Mouse (Mus musculus): ENCODE data around the gene Slc48a1.

Gene Slc48a1

DNA sequence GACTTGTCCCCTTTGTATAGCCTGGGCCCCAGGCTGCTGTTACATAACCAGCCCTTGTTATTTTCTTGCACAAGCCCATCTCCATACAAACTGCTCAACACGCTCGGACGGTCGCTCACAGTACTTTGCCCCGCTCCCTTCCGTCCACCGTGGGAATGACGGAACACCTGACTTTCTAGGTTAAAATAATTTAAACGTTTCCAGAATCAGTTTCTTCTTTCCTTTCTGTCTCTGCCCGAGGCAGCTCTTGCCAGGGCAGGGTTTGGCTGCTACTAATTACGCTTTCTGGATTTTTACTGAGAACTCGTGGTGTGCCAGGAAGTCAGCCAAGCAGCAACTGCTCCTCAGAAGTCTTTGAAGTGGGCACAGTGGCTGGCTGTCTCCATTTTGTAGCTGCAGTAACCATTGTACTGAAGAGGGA is 2.3 kb downstream of the Slc48a1 start:
- CTCF ChIA-PET = interaction anchor here (1.2 kb wide), 1 partner anchor 60 kb away, joined by 4 read pairs; no protein-coding TSS in a partner anchor

- CTCF ChIA-PET = no interaction called here
These were observed 3.8 kb downstream of the Slc48a1 start for GRCm38 (mm10) chr15:97781961-97782748.

DNA sequence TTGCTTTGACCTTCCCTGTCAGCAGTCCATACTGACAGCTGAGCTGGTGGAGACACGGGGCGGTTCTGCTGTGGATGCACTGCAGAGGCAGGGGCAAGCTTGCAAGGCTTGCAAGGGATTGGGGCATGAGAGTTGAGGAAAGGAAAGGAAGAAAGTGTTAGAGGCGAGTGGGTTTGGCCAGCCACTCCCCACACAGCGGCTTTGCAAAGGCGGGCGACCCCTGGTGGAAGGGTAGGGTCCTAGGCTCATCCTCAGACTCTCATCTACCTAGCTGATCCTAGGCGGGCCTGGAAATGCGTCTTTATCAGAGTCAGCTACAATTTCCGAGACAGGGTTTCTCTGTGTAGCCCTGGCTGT is 4.4 kb downstream of the Slc48a1 start:
- CTCF ChIA-PET = no interaction called here

- CTCF ChIA-PET = interaction anchor here (1.3 kb wide), 1 partner anchor 67 kb away, joined by 3 read pairs; no protein-coding TSS in a partner anchor
These were observed 5.8 kb downstream of the Slc48a1 start for GRCm38 (mm10) chr15:97784092-97784559.

- CTCF ChIA-PET = interaction anchor here (1.3 kb wide), 1 partner anchor 66 kb away, joined by 3 read pairs; no protein-coding TSS in a partner anchor
These were observed 6.3 kb downstream of the Slc48a1 start for GRCm38 (mm10) chr15:97784561-97785161.

DNA sequence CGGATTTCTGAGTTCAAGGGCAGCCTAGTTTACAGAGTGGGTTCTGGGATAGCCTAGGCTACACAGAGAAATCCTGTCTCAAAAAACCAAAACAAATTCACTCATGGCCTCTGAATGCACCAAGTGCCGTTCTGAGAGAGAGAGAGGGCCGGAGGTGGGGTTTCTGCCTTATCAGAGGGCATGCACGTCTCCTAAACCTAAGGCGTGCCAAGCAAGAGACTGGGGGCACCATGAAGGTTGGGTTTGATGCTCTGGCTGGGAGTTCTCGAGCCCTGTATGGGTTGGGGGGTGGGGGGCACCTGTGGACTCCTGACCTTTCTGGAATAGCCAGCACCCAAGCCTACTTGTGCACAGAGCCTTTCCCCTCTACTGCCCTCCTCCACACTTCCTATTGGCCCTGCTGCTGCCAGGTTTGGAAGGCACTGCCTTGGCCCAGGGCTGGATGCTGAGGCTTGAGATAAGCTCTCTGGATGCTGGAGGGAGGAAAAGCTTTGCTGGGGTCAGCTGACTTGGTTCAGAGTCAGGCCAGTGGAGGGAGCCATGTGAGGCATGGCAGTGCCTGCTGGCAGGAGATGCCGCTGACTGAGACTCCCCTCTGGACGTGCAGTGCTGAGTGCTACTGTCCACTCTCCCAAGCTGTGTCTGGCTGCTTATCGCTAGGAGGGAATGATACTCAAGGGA is 7.6 kb downstream of the Slc48a1 start:
- CTCF ChIA-PET = interaction anchor here (1.1 kb wide), 1 partner anchor 63 kb away, joined by 3 read pairs; no protein-coding TSS in a partner anchor

- CTCF ChIA-PET = interaction anchor here (1.1 kb wide), 1 partner anchor 62 kb away, joined by 3 read pairs; no protein-coding TSS in a partner anchor
These were observed 8.2 kb downstream of the Slc48a1 start for GRCm38 (mm10) chr15:97786412-97787112.

- CTCF ChIA-PET = interaction anchor here (0.5 to 1.1 kb wide), 2 partner anchors 61 to 1263 kb away, joined by 3 to 12 read pairs; no protein-coding TSS in a partner anchor
These were observed 9.0 kb downstream of the Slc48a1 start for GRCm38 (mm10) chr15:97787148-97787798.

DNA sequence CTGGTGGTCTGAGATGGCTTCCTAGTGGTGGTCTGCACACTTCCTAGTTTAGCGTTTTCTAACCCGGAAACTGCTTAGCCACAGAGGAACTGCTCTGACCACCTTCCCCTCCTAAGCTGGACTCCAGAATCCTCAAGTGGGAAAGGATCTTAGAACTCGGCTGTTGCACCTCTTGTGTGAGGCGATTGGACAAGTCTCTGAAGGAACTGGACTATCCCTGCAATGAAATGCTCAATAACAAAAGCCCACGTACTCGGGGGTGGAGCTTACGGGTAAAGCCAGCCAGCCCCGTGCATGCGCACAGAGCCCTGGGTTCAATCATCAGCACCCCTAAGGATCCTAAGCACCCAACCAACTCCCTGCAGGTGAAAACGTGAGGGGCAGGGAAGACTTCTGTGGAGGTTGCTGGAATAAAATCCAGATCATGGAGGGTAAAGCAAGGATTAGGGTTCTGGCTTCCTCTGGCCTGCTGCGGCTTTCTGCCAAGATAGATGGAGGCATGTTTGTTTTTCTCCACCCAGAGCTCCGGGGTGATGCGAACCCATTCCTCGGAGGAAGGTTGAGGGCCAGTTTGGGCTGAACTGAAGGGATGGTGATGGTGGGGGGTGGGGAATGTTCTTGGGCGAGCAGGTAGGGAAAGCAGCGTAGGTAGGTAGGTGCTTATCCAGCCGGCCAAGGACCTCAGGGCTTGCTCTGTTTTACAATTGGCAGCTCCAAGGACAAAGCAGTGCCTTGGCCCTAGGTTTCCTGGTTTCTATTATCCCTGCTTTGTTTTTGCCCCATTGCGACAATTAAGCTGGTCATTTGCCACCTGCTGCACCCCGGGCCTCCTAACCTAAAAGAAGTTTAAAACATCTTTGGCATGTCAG is 9.7 kb downstream of the Slc48a1 start:
- CTCF ChIA-PET = interaction anchor here (0.5 kb wide), 1 partner anchor 1264 kb away, joined by 12 read pairs; no protein-coding TSS in a partner anchor

DNA sequence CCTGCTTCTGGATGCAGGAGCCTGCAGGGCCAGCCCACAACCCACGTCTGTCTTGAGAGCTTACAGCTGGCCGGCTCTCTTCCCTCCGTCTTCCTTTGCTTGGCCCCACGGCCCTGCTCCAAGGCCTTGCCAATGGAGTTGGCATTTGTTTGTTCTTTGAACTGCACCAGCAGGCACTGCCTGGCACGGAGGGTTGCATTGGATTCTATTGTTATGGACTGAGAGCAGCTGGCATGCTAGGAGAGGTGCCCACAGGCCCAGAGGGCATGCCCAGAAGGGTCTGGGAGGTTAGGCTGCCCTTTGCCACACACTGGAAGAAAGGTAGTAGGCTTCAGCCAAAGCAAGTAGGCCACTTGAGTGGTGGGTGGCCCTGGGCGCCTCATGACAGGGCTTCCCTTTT is 10.5 kb downstream of the Slc48a1 start:
- CTCF ChIA-PET = no interaction called here

DNA sequence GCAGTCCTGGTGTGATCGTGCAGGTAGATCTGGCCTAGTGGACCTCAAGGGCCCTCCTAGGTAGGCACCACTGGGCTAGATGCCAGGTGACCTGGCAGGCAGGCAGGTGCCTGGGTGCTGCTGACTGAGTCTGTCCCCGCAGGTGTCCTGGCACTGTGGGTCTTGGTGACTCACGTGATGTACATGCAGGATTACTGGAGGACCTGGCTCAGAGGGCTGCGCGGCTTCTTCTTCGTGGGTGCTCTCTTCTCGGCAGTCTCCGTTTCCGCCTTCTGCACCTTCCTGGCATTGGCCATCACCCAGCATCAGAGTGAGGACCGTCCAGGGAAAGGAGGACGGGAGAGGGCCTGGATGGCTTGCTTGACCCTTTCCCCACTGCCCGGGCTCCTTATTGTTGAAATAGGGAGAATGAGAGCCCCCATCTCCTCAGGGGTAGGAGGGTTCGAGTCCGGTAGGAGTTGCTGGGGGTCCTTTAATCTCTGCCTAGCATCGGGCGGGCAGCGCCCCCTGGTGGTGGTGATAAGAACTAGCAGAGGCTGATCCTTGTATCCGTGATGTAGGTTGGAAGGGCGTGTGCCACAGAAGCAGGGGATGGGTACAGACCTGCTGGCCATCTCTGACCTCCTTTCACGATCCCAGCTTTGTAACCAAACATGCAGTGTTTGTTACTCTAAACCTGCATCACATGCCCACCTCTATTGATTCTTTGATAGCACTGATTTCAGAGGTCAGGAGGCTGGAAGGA is 11.6 kb downstream of the Slc48a1 start:
- CTCF ChIA-PET = interaction anchor here (0.7 kb wide), 1 partner anchor 58 kb away, joined by 3 read pairs; no protein-coding TSS in a partner anchor

DNA sequence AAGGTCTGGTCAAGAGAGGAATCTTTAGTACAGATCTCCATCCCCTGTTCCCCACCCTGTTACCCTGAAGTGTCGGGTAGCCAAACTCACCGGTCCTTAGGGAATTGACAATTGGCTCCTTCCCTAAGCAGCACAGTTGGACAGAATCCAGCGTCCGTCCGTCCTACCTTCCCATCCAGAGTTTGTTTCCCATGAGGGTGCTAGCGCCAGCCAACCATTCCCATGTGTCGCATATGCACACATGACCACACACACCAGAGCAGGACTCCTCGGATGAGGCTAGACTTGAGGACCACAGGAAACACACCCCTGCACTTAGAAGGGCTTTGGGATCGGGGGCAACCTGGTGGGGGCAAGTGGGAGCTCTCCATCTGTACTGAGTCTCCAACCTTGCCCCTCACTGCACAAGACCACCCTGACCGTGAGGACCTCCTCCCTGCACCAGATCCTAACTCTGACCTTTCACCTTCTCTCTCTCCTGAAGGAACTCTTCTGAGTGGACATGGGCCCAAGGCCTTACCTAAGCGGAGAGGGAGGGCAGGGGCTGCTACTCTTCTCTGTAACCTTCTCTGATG is 12.9 kb downstream of the Slc48a1 start:
- CTCF ChIA-PET = interaction anchor here (0.8 to 1.0 kb wide), 2 partner anchors 27 to 514 kb away, joined by 3 read pairs; no protein-coding TSS in a partner anchor

DNA sequence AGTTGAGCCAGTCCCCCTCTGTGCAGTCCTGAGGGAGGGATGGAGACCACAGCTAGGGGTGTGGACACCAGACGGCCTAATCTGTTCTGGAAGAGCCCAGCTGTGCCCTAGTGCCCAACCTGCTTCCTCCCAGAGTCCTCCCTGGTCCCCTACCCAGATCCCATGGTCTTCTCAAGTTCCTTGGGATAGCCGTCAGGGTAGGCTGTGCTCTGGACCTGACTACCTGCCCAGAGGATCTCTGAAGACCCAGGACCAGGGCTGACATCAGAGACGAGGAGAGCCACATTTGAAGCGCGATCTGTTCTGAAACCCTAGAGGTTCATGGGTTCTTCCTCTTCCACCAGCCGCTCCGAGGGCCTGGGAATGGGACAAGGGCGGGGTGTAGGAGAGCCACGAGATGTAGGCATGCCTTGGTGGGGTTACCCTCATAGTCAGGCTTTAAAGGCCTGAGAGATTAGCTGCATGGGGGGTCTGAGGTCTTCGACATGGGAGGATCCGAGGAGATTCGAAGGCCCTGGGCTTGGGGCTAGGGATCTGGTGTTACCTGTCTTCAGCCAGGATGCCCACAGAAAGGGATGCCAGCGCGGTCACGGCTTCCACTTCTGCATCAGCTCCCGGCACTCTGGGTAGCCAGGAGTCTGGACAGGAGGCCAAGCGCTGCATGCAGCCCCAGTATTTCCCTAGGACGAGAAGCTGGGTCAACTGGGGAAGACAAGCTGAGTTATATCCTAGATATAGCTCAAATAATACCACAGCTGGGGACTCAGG is 15.2 kb downstream of the Slc48a1 start:
- CTCF ChIA-PET = no interaction called here

DNA sequence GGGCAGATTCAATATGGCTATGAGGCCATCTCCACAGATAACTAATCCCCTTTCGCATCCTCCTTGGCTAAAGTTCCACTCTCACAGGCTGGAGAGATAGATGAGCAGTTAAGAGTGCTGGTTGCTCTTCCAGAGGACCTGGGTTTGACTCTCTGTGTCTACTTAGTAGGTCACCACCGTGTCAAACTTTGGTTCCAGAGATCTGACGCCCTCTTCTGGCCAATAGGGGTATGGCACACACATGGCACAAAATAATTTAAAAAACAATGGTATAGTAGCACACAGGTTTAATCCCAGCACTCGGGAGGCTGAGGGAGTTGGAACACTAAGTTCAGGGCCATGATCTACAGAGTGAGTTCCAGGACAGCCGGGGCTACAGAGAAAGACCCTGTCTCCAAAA is 15.9 kb downstream of the Slc48a1 start:
- CTCF ChIA-PET = no interaction called here

DNA sequence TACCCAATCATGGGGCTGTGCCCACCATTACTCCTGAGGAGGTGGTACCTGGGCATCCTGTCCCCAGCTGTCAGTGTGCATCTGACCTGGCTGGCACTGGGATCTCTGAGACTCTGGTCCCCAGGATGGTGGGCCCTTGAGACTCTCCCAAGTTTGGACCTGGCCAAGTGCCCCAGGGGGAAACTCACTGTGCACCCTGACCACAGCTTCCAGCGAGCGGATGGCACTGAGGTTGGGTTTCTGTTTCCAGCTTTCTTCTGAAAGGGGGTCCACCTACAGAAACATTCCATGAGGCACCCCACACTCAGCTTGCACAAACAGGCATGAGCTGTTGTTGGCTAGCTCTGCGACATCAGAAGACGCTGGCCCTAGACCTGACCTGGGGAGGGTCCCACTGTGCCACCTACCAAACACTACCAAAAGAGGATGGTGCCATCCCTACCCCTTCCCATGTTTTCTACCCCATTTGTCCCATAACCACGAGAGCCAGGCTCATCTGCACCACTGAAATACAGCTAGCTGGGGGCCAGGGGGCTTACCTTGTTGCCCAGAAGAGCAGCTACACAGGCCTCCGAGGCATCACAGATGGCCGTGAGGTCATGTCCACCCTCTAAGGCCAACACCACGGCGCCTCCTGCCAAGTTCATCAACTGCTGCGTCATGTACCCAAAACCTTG is 17.4 kb downstream of the Slc48a1 start:
- CTCF ChIA-PET = interaction anchor here (0.5 kb wide), 1 partner anchor 360 kb away, joined by 3 read pairs; no protein-coding TSS in a partner anchor

GRCm38 (mm10) chr15:97796674-97797310 is 18.5 kb downstream of the Slc48a1 start:
- CTCF ChIA-PET = no interaction called here

DNA sequence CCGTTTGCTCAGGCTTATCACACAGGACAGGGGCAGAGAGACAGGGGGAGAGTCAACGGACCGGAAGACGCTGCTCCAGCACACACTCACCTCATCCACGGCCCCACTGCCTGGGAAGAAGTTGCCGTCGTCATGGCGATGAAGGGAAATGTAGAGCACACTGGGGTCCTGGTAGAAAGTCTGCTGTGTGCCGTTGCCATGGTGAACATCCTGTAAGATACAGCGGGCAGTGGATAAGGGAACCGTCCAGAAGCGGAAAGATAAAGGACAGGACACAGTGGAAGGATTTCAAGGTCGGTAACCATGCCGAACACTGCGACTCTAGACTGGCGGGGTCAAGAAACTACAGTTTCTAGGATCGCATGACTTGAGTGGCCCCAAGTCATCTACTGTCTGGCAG is 19.8 kb downstream of the Slc48a1 start:
- CTCF ChIA-PET = no interaction called here

All from spleen, embryonic (tissue).